Mouse (Mus musculus) MEL (cell line): Measurements from ENCODE around the gene Spata17. TPM values are rescaled to one million over a fixed set of nuclear protein-coding genes. Genes with fewer than 3 reads are reported as not detected.

ENCODE experiments used
- DNase-seq: peaks from one replicate; pipeline ENCODE4 v3.0.0; 2011; ENCODE audit warnings: low read depth, low spot score
- H3K27ac ChIP-seq: 2 replicates; pipeline ENCODE4 v1.5.1; 2012; ENCODE audit warnings: low read depth, mild to moderate bottlenecking, control low read depth, low read length, moderate library complexity; ENCODE audit not compliant: control insufficient read depth
- H3K27me3 ChIP-seq, 2 experiments: fragments of 150-350 bp in 1 of 2; sonication (generic) in 1 of 2; 2 replicates each; pipeline ENCODE4 v1.6.1; 2012; ENCODE audit warnings: low read length in 2 of 2, mild to moderate bottlenecking in 2 of 2, improper control_type of control experiment in 1 of 2, moderate library complexity in 1 of 2; ENCODE audit not compliant: insufficient read depth in 2 of 2, control insufficient read depth in 1 of 2
- H3K36me3 ChIP-seq, 2 experiments: 2 replicates each; pipeline ENCODE4 v1.6.1; 2012 to 2014; ENCODE audit warnings: low read length in 2 of 2, improper control_type of control experiment in 1 of 2, inconsistent platforms in 1 of 2, mild to moderate bottlenecking in 1 of 2; ENCODE audit not compliant: insufficient read depth in 2 of 2, control insufficient read depth in 1 of 2
- H3K4me1 ChIP-seq, 2 experiments: fragments of 150-350 bp in 1 of 2; sonication (generic) in 1 of 2; 2 replicates each; pipeline ENCODE4 v1.6.1; 2012; ENCODE audit warnings: low read length in 2 of 2, improper control_type of control experiment in 1 of 2, mild to moderate bottlenecking in 1 of 2; ENCODE audit not compliant: insufficient read depth in 2 of 2, control insufficient read depth in 1 of 2
- H3K4me3 ChIP-seq, 2 experiments: fragments of 150-350 bp in 1 of 2; sonication (generic) in 1 of 2; 2 replicates each; pipeline ENCODE4 v1.5.1; 2012; ENCODE audit warnings: low read depth in 2 of 2, low read length in 2 of 2, mild to moderate bottlenecking in 2 of 2, moderate library complexity in 2 of 2, control low read depth in 1 of 2, improper control_type of control experiment in 1 of 2; ENCODE audit not compliant: control insufficient read depth in 1 of 2, insufficient read depth in 1 of 2
- H3K79me2 ChIP-seq: 2 replicates; pipeline ENCODE4 v1.6.1; 2012; ENCODE audit warnings: mild to moderate bottlenecking, low read length, moderate library complexity; ENCODE audit not compliant: control insufficient read depth, poor library complexity, insufficient read depth
- H3K9ac ChIP-seq: 2 replicates; pipeline ENCODE4 v1.6.1; 2012; ENCODE audit warnings: low read depth, mild to moderate bottlenecking, control low read depth, low read length, moderate library complexity; ENCODE audit not compliant: control insufficient read depth, poor library complexity, severe bottlenecking
- H3K9me3 ChIP-seq: fragments of 150-350 bp; sonication (generic); replicated peaks from 2 replicates; pipeline ENCODE4 v1.6.1; 2012; ENCODE audit warnings: mild to moderate bottlenecking, low read length, improper control_type of control experiment, moderate library complexity; ENCODE audit not compliant: insufficient read depth
- CHD1 ChIP-seq: IDR thresholded peaks from 2 replicates; pipeline ENCODE4 v1.6.1; 2012; ENCODE audit warnings: low read depth, mild to moderate bottlenecking, inconsistent platforms, low read length, improper control_type of control experiment
- E2F4 ChIP-seq: IDR thresholded peaks from 2 replicates; pipeline ENCODE4 v1.6.1; 2011; ENCODE audit warnings: low read depth, low read length, improper control_type of control experiment, borderline replicate concordance
- ETS1 ChIP-seq: IDR thresholded peaks from 2 replicates; pipeline ENCODE4 v1.6.1; 2012; ENCODE audit warnings: low read depth, mild to moderate bottlenecking, inconsistent platforms, low read length, improper control_type of control experiment, moderate library complexity
- JUND ChIP-seq: IDR thresholded peaks from 2 replicates; pipeline ENCODE4 v1.6.1; 2011; ENCODE audit warnings: low read depth, mild to moderate bottlenecking, improper control_type of control experiment, low read length
- MEF2A ChIP-seq: IDR thresholded peaks from 2 replicates; pipeline ENCODE4 v1.6.1; 2014; ENCODE audit warnings: low read depth, mild to moderate bottlenecking, inconsistent platforms, low read length, improper control_type of control experiment; ENCODE audit not compliant: poor library complexity, insufficient replicate concordance, severe bottlenecking; ENCODE audit errors: extremely low read depth
- NELFE ChIP-seq: IDR thresholded peaks from 2 replicates; pipeline ENCODE4 v1.6.1; 2011; ENCODE audit warnings: low read depth, low read length, improper control_type of control experiment
- POLR2AphosphoS2 ChIP-seq: IDR thresholded peaks from 2 replicates; pipeline ENCODE4 v1.6.1; 2011; ENCODE audit warnings: low read length, improper control_type of control experiment
- RAD21 ChIP-seq: IDR thresholded peaks from 2 replicates; pipeline ENCODE4 v1.6.1; 2011; ENCODE audit warnings: mild to moderate bottlenecking, low read depth, low read length, improper control_type of control experiment
- RCOR1 ChIP-seq: IDR thresholded peaks from 2 replicates; pipeline ENCODE4 v1.6.1; 2012; ENCODE audit warnings: low read depth, mild to moderate bottlenecking, inconsistent platforms, low read length, improper control_type of control experiment
- TCF12 ChIP-seq: IDR thresholded peaks from 2 replicates; pipeline ENCODE4 v1.6.1; 2014; ENCODE audit warnings: low read depth, mild to moderate bottlenecking, inconsistent platforms, low read length, improper control_type of control experiment, moderate library complexity
- USF1 ChIP-seq: IDR thresholded peaks from 2 replicates; pipeline ENCODE4 v1.6.1; 2014; ENCODE audit warnings: low read depth, mild to moderate bottlenecking, inconsistent platforms, low read length, improper control_type of control experiment, moderate library complexity
- USF2 ChIP-seq, 2 experiments: IDR thresholded peaks; 2 replicates each; pipeline ENCODE4 v1.6.1; 2011 to 2012; ENCODE audit warnings: improper control_type of control experiment in 2 of 2, low read length in 2 of 2, borderline replicate concordance in 1 of 2, inconsistent platforms in 1 of 2, low read depth in 1 of 2, mild to moderate bottlenecking in 1 of 2; ENCODE audit not compliant: insufficient read depth in 1 of 2
- ZC3H11A ChIP-seq: IDR thresholded peaks from 2 replicates; pipeline ENCODE4 v1.6.1; 2012; ENCODE audit warnings: low read depth, mild to moderate bottlenecking, inconsistent platforms, low read length, improper control_type of control experiment
- ZKSCAN1 ChIP-seq: IDR thresholded peaks from 2 replicates; pipeline ENCODE4 v1.6.1; 2012; ENCODE audit warnings: low read depth, mild to moderate bottlenecking, inconsistent platforms, low read length, improper control_type of control experiment, moderate library complexity
- ZMIZ1 ChIP-seq: IDR thresholded peaks from 2 replicates; pipeline ENCODE4 v1.6.1; 2012; ENCODE audit warnings: low read depth, mild to moderate bottlenecking, inconsistent platforms, low read length, improper control_type of control experiment, moderate library complexity
- polyA plus RNA-seq, 2 experiments: library from polyadenylated mRNA; stranded (reverse) in 1 of 2; unstranded in 1 of 2; fragments of >175 nt in 1 of 2; fragments of >200 nt in 1 of 2; gene quantifications; 2 replicates each; pipeline versions ENCODE4 v1.2.1 to v1.2.4; 2012; ENCODE audit warnings: low replicate concordance in 2 of 2, low read depth in 1 of 2; ENCODE audit not compliant: insufficient read length in 2 of 2, insufficient read depth in 1 of 2, missing spikeins in 1 of 2
- total RNA-seq: library from RNA; depleted of rRNA; stranded (reverse); fragments of 300-350 nt; gene quantifications from 2 replicates; pipeline ENCODE4 v1.2.3, GENCODE M21; 2012

Spata17 gene
- total and polyA plus RNA-seq, 3 experiments, result 0.13 TPM; not detected in 2

- no peaks in the 10 kb centered on the region for H3K79me2 ChIP-seq
- TF ChIP-seq CHD1 (no peak), RCOR1 (no peak), JUND (no peak), RAD21 (no peak), TCF12 (no peak)
Measured at GRCm38 (mm10) chr1:187092546-187092945, 122.7 kb downstream of the Spata17 start.

GRCm38 (mm10) chr1:187088660-187089395 lies 126.4 kb downstream of the Spata17 start:
- Histone ChIP-seq H3K9ac (no peak overlapping the region), H3K4me3 (no peak overlapping the region), H3K9me3 (no peaks in the 10 kb centered on the region), H3K27ac (no peak overlapping the region), H3K27me3 (no peaks in the 10 kb centered on the region), H3K4me1 (no peaks in the 10 kb centered on the region), H3K36me3 (no peaks in the 10 kb centered on the region), H3K79me2 (no peaks in the 10 kb centered on the region)
- no peak for DNase-seq
- no peak for TF ChIP-seq USF1
- TF ChIP-seq ETS1, result no peak
- TF ChIP-seq ZMIZ1, result no peak
- no peak for TF ChIP-seq USF2 (IDR thresholded peaks at IDR 0.05; ENCODE audit: borderline replicate concordance in 1 of 2, insufficient read depth in 1 of 2, low read depth in 1 of 2, low read length in 2 of 2)
- TF ChIP-seq MEF2A, result no peak
- TF ChIP-seq POLR2AphosphoS2, result no peak
- TF ChIP-seq NELFE, result no peak
- TF ChIP-seq JUND, result no peak
- TF ChIP-seq E2F4, result no peak
- TF ChIP-seq ZKSCAN1, result no peak
- TF ChIP-seq ZC3H11A, result no peak
- TF ChIP-seq, all 39 proteins: peak for 0

More at GRCm38 (mm10) chr1:187092546-187092945, 122.7 kb downstream of the Spata17 start:
- H3K9me3 ChIP-seq, result no peaks in the 10 kb centered on the region
- H3K4me1 ChIP-seq, result no peaks in the 10 kb centered on the region
- no peak for DNase-seq
- H3K27ac ChIP-seq, result no peak overlapping the region
- no peaks in the 10 kb centered on the region for H3K36me3 ChIP-seq
- no peak overlapping the region for H3K9ac ChIP-seq
- H3K27me3 ChIP-seq, result no peaks in the 10 kb centered on the region
- H3K4me3 ChIP-seq, result no peak overlapping the region
